Comparison of ENCODE assay signal across 8 mouse cellular contexts in genomic region chr11:104608249-104608920, GRCm38 (mm10). TPM values are rescaled to one million over a fixed set of nuclear protein-coding genes. Genes with fewer than 3 reads are reported as not detected.
A peak's percentile ranks its signal among the peaks of the same experiment; 100 is the strongest.
DNase-seq lines count a peak whose midpoint lies in the region; ATAC-seq and TF ChIP-seq lines count a peak whose summit lies in the region.

No protein-coding gene starts in this region.

- no peak for DNase-seq in heart, postnatal 25 days (ENCODE audit: low spot score)
- DNase-seq in ES-E14 (ENCODE audit: low read depth, low spot score): no peak
- DNase-seq in heart, postnatal 0 days (ENCODE audit: low spot score): no peak
- no peak for DNase-seq in right cerebral cortex, postnatal 36 days (ENCODE audit: low spot score in 2 of 2)
- no peak for DNase-seq in right cerebral cortex, postnatal 4 days
- DNase-seq in thymus, postnatal 25 days: no peak

- no peak for TF ChIP-seq EP300 in heart, postnatal 0 days (IDR thresholded peaks at IDR 0.05; ENCODE audit: low read depth)

- H3K27ac ChIP-seq in heart, embryonic 12.5 days (ENCODE audit: poor library complexity, severe bottlenecking): 0 out of 2 replicates have a peak overlapping the region, but pooled peaks have one; percentile 2
- H3K27ac ChIP-seq in ES-E14 (ENCODE audit: insufficient read depth, low read depth, low read length, poor library complexity, severe bottlenecking): no peak overlapping the region
- H3K27ac ChIP-seq in heart, postnatal 0 days (ENCODE audit: low read depth): 0 out of 2 replicates have a peak overlapping the region, but pooled peaks have one; percentile 26

- H3K4me1 ChIP-seq in heart, embryonic 12.5 days (replicated peaks): peaks cover 14% of the 10 kb centered on the region
- H3K4me1 ChIP-seq in ES-E14 (ENCODE audit: control insufficient read depth in 2 of 2, insufficient read depth in 2 of 2, low read length in 2 of 2, poor library complexity in 1 of 2): peaks cover 0 to 3% of the 10 kb centered on the region in 2 experiments; a peak in 1 of 4 replicates
- 0 out of 2 replicates have a peak, but pooled peaks cover 4% of the 10 kb centered on the region for H3K4me1 ChIP-seq in heart, postnatal 0 days (ENCODE audit: control insufficient read depth, insufficient read depth)
- peaks cover 72% of the 10 kb centered on the region for H3K4me1 ChIP-seq in megakaryocyte, embryonic 14.5 days

- TF ChIP-seq CTCF in heart, postnatal 0 days (IDR thresholded peaks at IDR 0.05; ENCODE audit: low read depth): no peak

- 2% methylated on average over 22 of the region's 23 CpGs for WGBS in heart, embryonic 12.5 days
- WGBS in heart, postnatal 0 days: 6% methylated on average over 21 of the region's 23 CpGs

- H3K4me3 ChIP-seq in heart, embryonic 12.5 days: peak overlapping the region; percentile 63
- H3K4me3 ChIP-seq in ES-E14 (ENCODE audit: insufficient read depth in 1 of 2, low read depth in 1 of 2, low read length in 2 of 2, poor library complexity in 1 of 2, severe bottlenecking in 1 of 2): peak overlapping the region; percentile 80 to 88
- H3K4me3 ChIP-seq in heart, postnatal 0 days (ENCODE audit: low read depth, low read length): peak overlapping the region; percentile 51
- H3K4me3 ChIP-seq in megakaryocyte, embryonic 14.5 days (replicated peaks): peak overlapping the region; percentile 99

- H3K9me3 ChIP-seq in heart, embryonic 12.5 days (replicated peaks): no peaks in the 10 kb centered on the region
- H3K9me3 ChIP-seq in ES-E14 (ENCODE audit: control insufficient read depth, insufficient read depth, low read depth, low read length): no peaks in the 10 kb centered on the region
- H3K9me3 ChIP-seq in heart, postnatal 0 days (replicated peaks; ENCODE audit: control insufficient read depth, low read length): no peaks in the 10 kb centered on the region
- no peaks in the 10 kb centered on the region for H3K9me3 ChIP-seq in megakaryocyte, embryonic 14.5 days

- H3K27me3 ChIP-seq in heart, embryonic 12.5 days (replicated peaks): peaks cover 10% of the 10 kb centered on the region
- H3K27me3 ChIP-seq in heart, postnatal 0 days (ENCODE audit: control insufficient read depth, insufficient read depth, low read length): no peaks in the 10 kb centered on the region
- no peaks in the 10 kb centered on the region for H3K27me3 ChIP-seq in megakaryocyte, embryonic 14.5 days (replicated peaks)

- H3K9ac ChIP-seq in heart, embryonic 12.5 days: peak overlapping the region; percentile 71
- H3K9ac ChIP-seq in ES-E14 (ENCODE audit: insufficient read depth, low read depth, low read length, poor library complexity, severe bottlenecking): peak overlapping the region; percentile 41
- peak overlapping the region; percentile 39; the same call in 1 of the 2 replicates for H3K9ac ChIP-seq in heart, postnatal 0 days (replicated peaks; ENCODE audit: low read depth, low read length)

- H3K36me3 ChIP-seq in heart, embryonic 12.5 days: no peaks in the 10 kb centered on the region
- H3K36me3 ChIP-seq in ES-E14 (ENCODE audit: control insufficient read depth, insufficient read depth, low read length, poor library complexity, severe bottlenecking): no peaks in the 10 kb centered on the region
- H3K36me3 ChIP-seq in heart, postnatal 0 days (replicated peaks; ENCODE audit: control insufficient read depth, insufficient read depth, low read length): no peaks in the 10 kb centered on the region
- peaks cover 51% of the 10 kb centered on the region for H3K36me3 ChIP-seq in megakaryocyte, embryonic 14.5 days (replicated peaks; ENCODE audit: low read length)

- intact Hi-C loops in heart, postnatal 25 days (cut with DNase I): no loop called here

- ATAC-seq in heart, embryonic 12.5 days (ENCODE audit: insufficient number of reproducible peaks, low FRiP score): peak; percentile 43
- peak; percentile 16; the same call in 1 of the 2 replicates for ATAC-seq in heart, postnatal 0 days (ENCODE audit: insufficient read depth, low read depth)

- in situ Hi-C loops in ES-E14 (cut with MboI; ENCODE audit: low sequenced_read_pairs in 2 of 2, unreplicated experiment in 2 of 2): no loop called here

- peak overlapping the region; percentile 98 for H3K4me2 ChIP-seq in heart, embryonic 12.5 days
- peak overlapping the region; percentile 74 for H3K4me2 ChIP-seq in heart, postnatal 0 days (ENCODE audit: low read depth, low read length)

TF ChIP-seq in ES-E14, 5 proteins besides CTCF, POLR2A, EP300 and RAD21:
- TF ChIP-seq CHD2 (IDR thresholded peaks at IDR 0.05; ENCODE audit: low read depth, low read length): no peak
- no peak for TF ChIP-seq HCFC1 (IDR thresholded peaks at IDR 0.05; ENCODE audit: borderline replicate concordance, insufficient read depth, low read length)
- no peak for TF ChIP-seq MAFK (IDR thresholded peaks at IDR 0.05; ENCODE audit: insufficient read depth, low read depth, low read length)
- TF ChIP-seq ZNF384 (IDR thresholded peaks at IDR 0.05; ENCODE audit: low read depth, low read length): no peak

RNA-seq across cellular contexts. Expression of gene Itgb3, which starts 0.6 kb away (rescaled TPM):
- polyA plus RNA-seq in heart, embryonic 12.5 days (2016; fragmentation: Nextera tagmentation; extraction: Ambion mirVana): 9.6 and 11.9 TPM in 2 replicates
- total RNA-seq in heart, postnatal 25 days (2021): 1 to 10 TPM; 3.1 to 3.8 TPM
- total RNA-seq in ES-E14 (2012; rRNA removed): 4.9 and 7.7 TPM in 2 replicates
- 5.2 and 16.4 TPM in 2 replicates for total RNA-seq in heart, postnatal 0 days (2014; rRNA removed; ENCODE audit: low replicate concordance)
- polyA plus RNA-seq in heart, postnatal 0 days (2015; fragmentation: Nextera tagmentation; extraction: Ambion mirVana): 1.6 and 1.7 TPM in 2 replicates
- 123 and 181 TPM in 2 replicates for polyA plus RNA-seq in megakaryocyte, embryonic 14.5 days (2012; ENCODE audit: insufficient read depth, low replicate concordance)

RNA-seq across cellular contexts. Expression of gene Myl4, which starts 57.9 kb away (rescaled TPM):
- polyA plus RNA-seq in heart, embryonic 12.5 days (2016; fragmentation: Nextera tagmentation; extraction: Ambion mirVana): 2,473 and 2,477 TPM in 2 replicates
- total RNA-seq in heart, postnatal 25 days (2021): 100 to 1,000 TPM; 832 to 984 TPM
- 5.8 and 9.1 TPM in 2 replicates for total RNA-seq in ES-E14 (2012; rRNA removed)
- total RNA-seq in heart, postnatal 0 days (2014; rRNA removed; ENCODE audit: low replicate concordance): 758 and 991 TPM in 2 replicates
- 1,182 and 1,364 TPM in 2 replicates for polyA plus RNA-seq in heart, postnatal 0 days (2015; fragmentation: Nextera tagmentation; extraction: Ambion mirVana)
- polyA plus RNA-seq in megakaryocyte, embryonic 14.5 days (2012; ENCODE audit: insufficient read depth, low replicate concordance): 0.86 TPM in 1 of 2 replicates, not detected in the other

RNA-seq across cellular contexts. Expression of gene Cdc27, which starts 58.0 kb away (rescaled TPM):
- polyA plus RNA-seq in heart, embryonic 12.5 days (2016; fragmentation: Nextera tagmentation; extraction: Ambion mirVana): 37.6 and 40.6 TPM in 2 replicates
- 10 to 100 TPM; 28.6 to 29.7 TPM for total RNA-seq in heart, postnatal 25 days (2021)
- 28.9 and 45.9 TPM in 2 replicates for total RNA-seq in ES-E14 (2012; rRNA removed)
- total RNA-seq in heart, postnatal 0 days (2014; rRNA removed; ENCODE audit: low replicate concordance): 16.6 and 18.3 TPM in 2 replicates
- polyA plus RNA-seq in heart, postnatal 0 days (2015; fragmentation: Nextera tagmentation; extraction: Ambion mirVana): 19.6 and 20.5 TPM in 2 replicates
- polyA plus RNA-seq in megakaryocyte, embryonic 14.5 days (2012; ENCODE audit: insufficient read depth, low replicate concordance): 2.5 TPM in 1 of 2 replicates, not detected in the other

Comparison
In these comparisons a context has a peak if more than half of its experiments do, and no peak if none do; other contexts are left out.
1. RNA of gene Myl4, which starts 57.9 kb away (total RNA-seq): 832 to 984 TPM in heart, postnatal 25 days and 758 to 991 TPM in heart, postnatal 0 days; 5.8 to 9.1 TPM in ES-E14; every median in the first group is over 10 times any median in the second.
2. Peak in every context shown above with its lines, with median percentiles within 50 percentile points of each other: H3K4me3 ChIP-seq and H3K9ac ChIP-seq.